Mouse (Mus musculus): ENCODE results near the gene Olfr346.

Olfr346 gene

DNA sequence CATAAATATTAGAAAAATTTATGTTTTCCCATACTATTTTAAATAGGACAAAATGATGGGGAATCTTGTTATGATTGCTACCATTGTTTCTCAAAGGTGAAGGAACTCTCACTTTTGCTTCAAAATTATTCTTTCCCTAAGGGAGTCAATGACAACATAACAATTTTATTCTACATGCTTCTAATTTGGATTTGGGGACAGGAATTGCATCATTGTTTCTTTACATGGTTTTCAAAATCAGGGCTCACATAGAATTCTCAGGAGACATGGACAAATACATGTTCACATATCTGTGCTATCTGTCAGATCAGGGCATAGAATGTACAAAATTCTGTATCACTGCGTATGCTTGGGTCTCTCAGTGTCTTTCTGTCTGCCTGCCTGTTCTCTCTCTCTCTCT lies at the start of gene Olfr346:
Olfr346 (plus strand) TSS at position 301 of the 400 bp plus-strand sequence.
- in situ Hi-C loops (cut with MboI; ENCODE audit: low pct_unique_long_range_greater_than_20kb in 1 of 2, low sequenced_read_pairs in 2 of 2, unreplicated experiment in 1 of 2), result no loop called here

DNA sequence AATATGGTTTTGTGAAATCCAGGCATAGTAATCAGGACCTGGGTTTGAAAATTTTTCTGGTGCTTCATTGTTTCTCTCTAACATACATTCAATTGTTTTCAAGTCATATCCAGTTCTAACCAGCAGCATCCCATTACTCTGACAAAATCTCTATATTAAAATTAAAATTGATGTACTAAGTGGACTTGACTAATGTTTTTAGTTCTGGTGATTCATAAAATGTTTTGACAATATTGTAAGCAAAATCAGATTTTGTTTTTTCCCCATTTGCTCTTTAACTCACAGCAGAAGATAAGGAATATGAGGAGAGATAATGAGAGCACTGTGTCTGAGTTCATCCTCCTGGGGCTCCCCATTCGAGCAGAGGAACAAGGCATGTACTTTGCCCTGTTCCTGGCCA lies 45.8 kb upstream of the Olfr346 start, which contains the start of gene Olfr345:
Olfr345 (plus strand) TSS at position 301 of the 400 bp plus-strand sequence.
- in situ Hi-C loops (cut with MboI; ENCODE audit: low pct_unique_long_range_greater_than_20kb in 1 of 2, low sequenced_read_pairs in 2 of 2, unreplicated experiment in 1 of 2), result no loop called here

DNA sequence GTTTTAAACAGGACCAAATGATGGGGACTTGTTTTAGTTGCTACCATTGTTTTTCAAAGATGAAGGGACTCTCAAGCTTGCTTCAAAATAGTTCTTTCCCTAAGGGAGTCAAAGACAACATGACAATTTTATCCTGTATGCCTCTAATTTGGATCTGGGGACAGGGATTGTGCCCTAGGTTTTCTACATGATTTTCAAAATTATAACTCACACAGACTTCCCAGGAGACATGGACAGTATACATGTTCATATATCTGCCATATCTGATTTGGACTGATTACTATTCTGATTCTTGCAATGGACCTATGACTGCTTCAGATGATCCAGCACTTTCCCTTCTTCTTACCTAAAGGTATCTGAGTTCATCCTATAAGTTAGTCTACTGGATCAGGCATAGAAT lies 46.0 kb downstream of the Olfr346 start, which contains the start of gene Olfr347:
Olfr347 (plus strand) TSS at position 301 of the 400 bp plus-strand sequence.
- in situ Hi-C loops (cut with MboI; ENCODE audit: low pct_unique_long_range_greater_than_20kb in 1 of 2, low sequenced_read_pairs in 2 of 2, unreplicated experiment in 1 of 2), result no loop called here

DNA sequence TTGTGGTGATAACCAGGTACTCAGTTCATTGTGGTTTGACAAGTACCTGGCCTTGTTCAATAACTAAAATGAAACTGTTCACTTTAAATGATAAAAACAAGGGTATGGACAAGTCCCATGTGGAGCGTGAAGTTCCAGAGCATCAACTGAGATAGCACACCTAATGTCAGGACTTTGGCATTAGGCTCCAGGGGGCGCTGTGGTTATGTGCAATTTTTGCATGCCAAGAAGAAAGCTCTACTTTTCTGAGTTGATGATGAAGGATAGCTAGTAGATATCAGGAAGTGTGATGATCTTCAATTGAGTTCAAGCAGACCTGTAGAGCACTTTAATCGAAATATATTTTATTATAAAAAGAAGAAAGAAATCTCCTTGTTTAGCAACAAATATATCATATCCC lies 50.6 kb downstream of the Olfr346 start:
- in situ Hi-C loops (cut with MboI; ENCODE audit: low pct_unique_long_range_greater_than_20kb in 1 of 2, low sequenced_read_pairs in 2 of 2, unreplicated experiment in 1 of 2), result no loop called here

All from mouse embryonic stem cell (cell line).